Mouse (Mus musculus) left cerebral cortex, postnatal 4 days (tissue): ENCODE results near the gene St14. TPM values are rescaled to one million over a fixed set of nuclear protein-coding genes. Genes with fewer than 3 reads are reported as not detected.
"Not testable (repeated sequence)": the region's sequence is repeated elsewhere in the genome, so short reads cannot be mapped to it uniquely, and the experiment has no call there.

Experiments
- DNase-seq: peaks from one replicate; pipeline ENCODE4 v3.0.0-alpha.2; 2022
- intact Hi-C: fragments of 180-260 bp; cut with DNase I; formaldehyde crosslinking; loops from one replicate; pipeline ENCODE4 v1.15.1; 2025
- total RNA-seq, 2 experiments: library from RNA; stranded (reverse); gene quantifications; 2 replicates each; pipeline ENCODE4 v1.2.3; 2021

Gene St14
- total RNA-seq, 2 experiments from 2014 or later, result 0.34 to 0.40 TPM

DNA sequence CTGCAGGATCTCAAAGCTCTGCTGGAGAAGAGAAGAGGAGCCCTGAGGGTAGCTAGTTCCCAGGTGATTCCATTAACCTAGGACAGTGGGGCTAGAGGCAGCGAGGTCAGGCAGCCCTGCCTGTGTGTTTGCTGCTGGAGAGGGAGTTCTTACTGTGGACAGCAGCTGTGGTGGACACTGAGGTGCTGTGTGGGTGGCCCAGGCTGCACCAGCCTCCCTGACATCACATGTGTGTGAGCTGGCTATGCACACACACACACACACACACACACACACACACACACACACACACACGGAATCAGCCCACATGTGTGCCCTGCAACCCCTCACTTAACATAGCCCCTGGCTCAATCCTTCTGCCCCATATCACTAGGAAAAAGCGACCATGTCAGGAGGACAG is 43.5 kb downstream of the St14 start:
- intact Hi-C loops, result loop anchor here (10.0 kb wide), 1 partner anchor 643 kb away; no protein-coding TSS in a partner anchor
- DNase-seq, result no peak

DNA sequence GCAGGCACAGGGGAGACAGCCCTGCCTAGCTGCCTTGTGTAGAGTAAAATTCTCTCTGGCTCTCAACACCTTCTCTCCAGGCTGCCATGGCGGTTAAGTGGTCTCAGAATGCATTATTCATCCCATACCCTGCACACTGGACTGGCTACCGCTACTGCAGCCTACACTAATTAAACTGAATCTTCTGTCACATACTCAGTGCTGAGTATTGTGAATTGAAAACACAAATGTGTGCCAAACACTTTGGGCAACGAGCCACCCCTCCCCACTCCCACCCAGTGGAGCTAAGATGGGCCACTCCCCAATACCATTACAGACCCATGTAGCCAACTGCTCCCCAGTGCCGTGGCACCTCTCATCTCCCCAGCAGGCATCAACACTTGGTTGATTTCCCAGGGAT is 44.2 kb downstream of the St14 start:
- intact Hi-C loops, result loop anchor here (10.0 kb wide), 1 partner anchor 643 kb away; no protein-coding TSS in a partner anchor
- peak; percentile 51 for DNase-seq

DNA sequence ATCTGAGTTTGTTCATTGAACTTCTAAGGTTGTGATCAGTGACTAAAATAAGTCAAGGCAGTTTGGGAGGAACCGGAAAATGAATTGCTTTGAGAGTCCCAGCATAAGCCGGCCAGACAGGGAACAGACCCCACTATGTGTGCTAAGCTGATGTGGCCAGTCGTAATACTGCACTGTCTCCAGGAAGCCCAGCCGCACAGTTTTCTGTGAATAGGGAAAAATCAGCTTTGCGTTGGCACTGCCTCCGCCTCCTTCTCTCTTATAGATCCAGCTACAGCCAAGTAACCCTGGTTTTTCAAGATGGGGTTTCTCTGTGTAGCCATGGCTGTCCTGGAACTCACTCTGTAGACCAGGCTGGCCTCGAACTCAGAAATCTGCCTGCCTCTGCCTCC is 44.9 kb downstream of the St14 start:
- no peak for DNase-seq
- intact Hi-C loops, result loop anchor here (10.0 kb wide), 1 partner anchor 642 kb away; no protein-coding TSS in a partner anchor

DNA sequence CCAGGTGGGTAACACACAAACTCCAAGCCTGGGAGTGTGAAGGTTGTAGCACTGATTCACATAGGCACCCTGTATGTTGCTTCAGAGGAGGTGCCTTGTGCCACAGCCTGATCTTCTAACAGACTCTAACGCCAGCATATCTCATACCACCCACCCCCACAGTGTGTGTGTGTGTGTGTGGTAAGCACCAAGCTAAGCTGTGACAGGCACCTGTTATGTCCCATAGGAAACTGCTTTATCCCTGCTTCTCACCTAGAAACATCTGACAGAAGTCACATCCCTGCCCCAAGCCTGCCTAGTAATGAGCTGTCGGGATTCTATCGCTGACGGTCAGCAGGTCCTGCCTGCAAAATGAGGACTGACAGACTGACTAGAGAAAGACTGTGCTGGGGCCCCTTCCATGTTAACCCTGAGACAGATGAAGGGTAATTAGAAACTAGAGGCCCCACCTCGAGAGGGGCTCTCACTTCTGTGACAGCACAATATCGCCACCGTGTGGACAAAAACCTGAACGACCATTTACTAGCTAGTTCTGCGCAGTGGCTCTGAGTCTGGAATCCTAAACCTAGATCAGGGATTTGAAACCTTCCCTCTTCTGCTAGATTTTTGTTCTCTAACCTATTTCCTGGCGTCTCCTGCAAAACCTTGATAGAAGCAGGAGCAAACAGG is 45.4 kb downstream of the St14 start:
- intact Hi-C loops, result loop anchor here (10.0 kb wide), 1 partner anchor 641 kb away; no protein-coding TSS in a partner anchor
- peak; percentile 81 for DNase-seq

DNA sequence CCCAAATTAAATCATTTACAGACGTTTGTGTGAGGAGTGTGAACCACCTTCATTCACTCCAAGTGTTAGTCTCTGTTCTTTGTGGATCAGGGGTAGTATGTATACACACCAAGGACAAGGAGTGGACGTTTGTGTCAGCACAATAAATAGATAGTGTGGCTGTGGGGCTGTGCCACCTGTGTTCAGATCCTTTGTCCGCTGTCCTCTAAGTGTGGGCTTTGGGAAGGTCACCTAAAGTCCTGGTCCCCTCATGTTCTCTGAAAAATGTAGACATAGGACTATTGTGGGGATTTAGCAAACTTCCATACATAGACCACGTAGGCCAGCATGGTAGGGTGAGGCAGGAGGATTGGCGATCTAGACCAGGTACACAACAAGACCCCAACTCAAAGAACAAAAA is 46.1 kb downstream of the St14 start:
- intact Hi-C loops, result loop anchor here (10.0 kb wide), 1 partner anchor 641 kb away; no protein-coding TSS in a partner anchor
- no peak for DNase-seq

DNA sequence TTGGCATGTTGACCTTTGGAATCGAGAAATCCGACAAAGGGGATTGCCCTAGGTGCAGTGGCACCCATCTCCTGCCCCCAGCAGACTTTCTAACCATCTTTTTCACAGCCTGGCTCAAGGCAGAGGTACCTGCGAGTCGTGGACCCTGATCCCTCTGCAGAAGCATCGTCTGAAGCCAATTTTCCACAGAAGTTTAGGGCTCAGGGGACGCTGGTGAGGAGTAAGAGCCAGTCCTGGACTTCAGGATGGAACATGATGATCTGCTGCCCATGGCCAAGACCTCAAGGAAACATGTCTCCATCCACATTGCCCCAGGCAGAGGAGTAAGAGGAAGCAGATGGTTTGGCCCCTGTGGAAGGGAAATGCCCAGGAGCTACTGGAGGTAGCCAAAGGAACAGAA is 48.9 kb downstream of the St14 start:
- DNase-seq, result no peak
- intact Hi-C loops, result loop anchor here (2.0 to 10.0 kb wide), 3 partner anchors 140 to 638 kb away; partner anchors contain the start of gene Adamts8

DNA sequence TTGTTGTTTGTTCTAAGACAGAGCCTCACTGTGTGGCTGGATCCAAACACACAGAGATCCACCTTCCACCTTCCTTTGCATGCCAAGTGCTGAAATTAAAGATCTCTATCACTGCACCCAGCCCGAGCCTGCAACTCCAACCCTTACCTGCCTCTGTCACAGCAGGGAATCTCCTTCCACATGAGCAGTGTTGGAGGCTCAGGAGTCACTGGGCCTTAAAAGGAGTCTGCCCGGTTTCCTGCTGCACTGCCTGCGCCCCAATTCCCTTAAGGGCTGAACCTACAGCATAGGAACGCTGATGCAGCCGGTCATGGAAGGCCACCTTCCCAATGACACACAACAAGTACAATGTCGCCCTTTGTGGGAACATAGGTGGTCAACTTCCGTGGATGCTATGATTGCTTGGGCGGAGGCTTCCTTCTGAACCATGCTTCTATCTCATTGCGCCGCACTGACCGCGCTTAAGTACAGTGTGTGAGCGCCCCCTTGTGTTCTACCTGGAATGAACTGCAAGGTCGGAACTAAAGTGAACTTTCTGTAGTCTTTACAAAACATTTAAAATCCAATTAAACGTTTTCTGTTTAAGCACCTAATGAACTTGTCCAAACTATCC is 49.5 kb downstream of the St14 start:
- intact Hi-C loops, result loop anchor here (2.0 to 10.0 kb wide), 3 partner anchors 139 to 637 kb away; partner anchors contain the start of gene Adamts8
- peak; percentile 76 for DNase-seq

DNA sequence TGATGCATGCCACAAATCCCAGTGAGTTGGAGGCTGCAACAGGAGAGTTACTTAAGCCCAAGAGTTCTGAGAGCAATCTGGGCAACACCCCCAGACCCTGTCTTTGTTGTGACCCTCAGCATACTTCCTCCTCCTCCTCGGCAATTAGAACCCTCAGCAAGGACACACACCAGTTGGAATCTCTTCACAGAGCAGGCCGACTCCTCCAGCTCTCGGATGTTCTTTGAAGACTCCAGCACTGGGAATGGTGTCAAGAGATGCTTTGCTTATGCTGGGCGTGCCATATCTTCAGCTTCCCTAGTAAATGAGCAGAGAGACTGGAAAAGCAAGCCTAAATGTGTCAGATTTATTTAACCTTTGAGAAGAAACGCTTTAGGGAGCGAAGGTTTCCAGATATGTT is 50.9 kb downstream of the St14 start:
- no peak for DNase-seq
- intact Hi-C loops, result loop anchor here (5.0 to 10.0 kb wide), 2 partner anchors 598 to 636 kb away; no protein-coding TSS in a partner anchor

DNA sequence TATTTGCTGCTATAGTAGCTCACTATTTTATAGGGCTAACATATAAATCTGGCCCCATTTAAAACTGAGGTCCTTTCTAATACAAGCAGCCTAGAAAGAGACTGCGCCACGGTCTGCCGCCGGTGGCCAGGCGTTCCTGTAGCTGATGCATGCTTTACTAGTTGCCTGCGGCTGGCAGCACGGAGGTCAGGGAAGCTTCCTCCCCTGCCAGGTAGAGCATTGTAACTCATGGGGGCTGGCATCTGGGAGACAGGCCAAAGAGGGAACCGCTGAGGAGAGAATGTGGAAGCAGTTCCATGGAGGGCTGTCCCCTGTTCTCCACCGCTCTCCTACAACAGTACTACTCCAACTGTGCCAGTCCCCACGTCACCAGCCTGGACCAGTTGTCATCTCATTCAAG is 56.8 kb downstream of the St14 start:
- no peak for DNase-seq
- intact Hi-C loops, result no loop called here

DNA sequence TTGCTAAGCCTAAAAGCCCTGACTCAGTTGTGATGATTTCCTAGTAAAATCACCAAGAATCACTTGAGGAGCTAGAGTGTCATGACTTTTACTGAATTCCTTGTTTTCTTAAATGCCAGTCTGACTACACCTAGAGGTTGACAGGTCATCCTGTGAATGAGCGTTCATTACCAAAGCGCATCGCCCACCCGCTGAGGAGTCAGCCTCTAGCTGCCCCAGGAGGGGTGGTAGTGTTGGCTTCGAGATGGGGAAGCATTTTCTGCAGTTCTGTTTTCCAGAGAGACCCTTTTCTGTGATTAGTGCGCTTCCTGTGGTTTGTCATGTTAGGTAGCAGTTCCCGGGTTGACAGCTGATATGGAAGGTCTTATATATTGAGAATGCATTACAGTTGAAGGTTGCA is 57.9 kb downstream of the St14 start:
- no peak for DNase-seq
- intact Hi-C loops, result no loop called here

DNA sequence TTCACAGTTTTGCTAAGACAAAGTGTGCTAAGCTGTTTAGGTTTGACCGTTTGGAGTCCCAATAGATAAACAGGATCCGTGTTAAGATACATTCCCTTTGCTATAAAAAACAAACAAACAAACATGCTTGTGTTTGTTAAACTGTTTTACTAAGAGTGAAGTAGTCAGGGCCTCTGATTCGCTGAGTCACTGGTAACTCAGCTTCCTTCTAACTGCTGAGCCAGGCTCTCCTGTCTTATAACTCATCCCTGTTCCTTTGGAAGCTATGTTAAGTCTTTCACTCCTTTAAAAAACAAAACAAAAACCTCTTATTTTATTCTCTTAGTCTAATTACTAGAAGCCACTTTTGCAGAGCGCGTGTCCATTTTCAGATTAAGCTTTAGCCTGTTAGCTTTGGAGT is 59.4 kb downstream of the St14 start:
- intact Hi-C loops, result no loop called here
- DNase-seq, result no peak

DNA sequence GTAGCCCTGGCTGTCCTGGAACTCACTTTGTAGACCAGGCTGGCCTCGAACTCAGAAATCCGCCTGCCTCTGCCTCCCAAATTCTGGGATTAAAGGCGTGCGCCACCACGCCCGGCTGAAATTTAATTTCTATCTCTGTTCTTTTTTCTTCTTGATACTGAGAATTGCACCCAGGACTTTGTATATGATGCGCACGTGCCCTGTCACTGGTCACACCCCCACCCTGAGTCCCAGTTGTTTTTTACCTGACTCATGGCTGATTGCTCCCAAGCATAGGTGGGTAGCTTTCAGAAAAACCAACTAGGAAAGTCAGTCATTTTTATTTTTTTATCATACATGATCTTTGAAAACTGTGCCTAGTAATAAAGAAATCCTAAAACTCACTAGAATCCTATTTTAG is 60.9 kb downstream of the St14 start:
- intact Hi-C loops, result no loop called here
- no peak for DNase-seq

DNA sequence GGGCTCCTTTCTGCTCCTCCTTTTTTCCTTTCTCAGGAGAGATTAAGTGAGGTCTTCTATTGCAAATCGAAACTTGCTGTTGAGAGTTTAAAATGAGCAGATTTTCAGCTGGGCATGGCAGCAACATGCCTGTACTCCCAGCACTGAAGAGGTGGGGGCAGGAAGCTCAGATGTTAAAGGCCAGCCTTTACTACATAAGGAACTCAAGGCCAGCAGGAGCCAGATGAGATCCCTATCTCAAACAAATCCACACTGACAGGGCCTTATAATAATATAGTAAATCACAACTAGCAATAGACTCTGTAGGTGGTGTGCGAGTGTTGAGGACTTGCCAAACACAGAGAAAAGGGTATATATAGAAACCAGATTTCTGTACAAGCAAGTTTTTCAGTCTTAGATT is 72.9 kb downstream of the St14 start:
- intact Hi-C loops, result no loop called here
- DNase-seq, result no peak

DNA sequence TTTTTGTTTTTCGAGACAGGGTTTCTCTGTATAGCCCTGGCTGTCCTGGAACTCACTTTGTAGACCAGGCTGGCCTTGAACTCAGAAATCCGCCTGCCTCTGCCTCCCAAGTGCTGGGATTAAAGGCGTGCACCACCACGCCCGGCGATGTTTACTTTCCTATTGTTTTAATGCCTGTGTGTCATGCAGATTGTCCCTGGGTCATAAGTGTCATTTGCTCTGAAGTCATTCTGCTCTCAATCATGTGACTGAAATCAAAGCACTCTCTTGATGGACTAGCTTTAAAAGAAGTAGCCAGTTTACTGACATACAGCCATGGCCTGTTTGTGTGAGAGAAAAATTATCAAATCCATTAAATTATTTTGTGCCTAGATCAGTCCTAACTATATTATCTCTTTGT is 80.1 kb downstream of the St14 start:
- DNase-seq, intact Hi-C loops: not testable (repeated sequence)

DNA sequence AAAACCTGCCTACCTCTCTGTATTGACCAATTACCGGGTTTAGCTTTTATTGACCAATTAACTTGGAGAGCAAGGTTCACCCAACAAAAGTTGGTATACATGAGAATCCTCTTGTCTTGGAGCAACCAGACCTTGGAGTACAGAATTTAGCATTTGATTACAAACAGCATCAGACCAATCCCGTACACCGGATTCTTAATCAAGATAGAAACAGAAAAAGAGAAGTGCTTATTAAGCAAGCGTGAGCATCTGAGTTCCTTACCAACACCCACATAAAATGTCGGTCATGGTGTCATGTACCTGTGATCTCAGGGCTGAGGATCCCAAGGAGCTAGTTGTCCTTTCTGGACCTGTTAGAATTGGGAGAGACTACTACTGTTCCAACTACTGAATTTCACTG is 81.4 kb downstream of the St14 start:
- no peak for DNase-seq
- intact Hi-C loops, result no loop called here

Other genes with a start within 250 kb of the St14 start
- 1 to 10 TPM; 8.6 to 9.6 TPM for gene Adamts15, start 209.4 kb downstream of the St14 start, total RNA-seq
- gene Adamts8, start 189.3 kb downstream of the St14 start, total RNA-seq, result 1 to 10 TPM; 8.5 to 8.9 TPM
- 10 to 100 TPM; 44.9 TPM for gene Zbtb44, start 101.2 kb downstream of the St14 start, total RNA-seq
- 100 to 1,000 TPM; 305 to 324 TPM for gene Aplp2, start 80.0 kb upstream of the St14 start, total RNA-seq
- gene Prdm10, start 148.7 kb upstream of the St14 start, total RNA-seq, result 10 to 100 TPM; 26.0 to 27.0 TPM